Mouse (Mus musculus) kidney, adult 11 months (tissue): ENCODE results near the gene Tagln.

Source experiments
- DNase-seq: peaks from one replicate; pipeline ENCODE4 v3.0.0; 2022

Tagln gene

DNA sequence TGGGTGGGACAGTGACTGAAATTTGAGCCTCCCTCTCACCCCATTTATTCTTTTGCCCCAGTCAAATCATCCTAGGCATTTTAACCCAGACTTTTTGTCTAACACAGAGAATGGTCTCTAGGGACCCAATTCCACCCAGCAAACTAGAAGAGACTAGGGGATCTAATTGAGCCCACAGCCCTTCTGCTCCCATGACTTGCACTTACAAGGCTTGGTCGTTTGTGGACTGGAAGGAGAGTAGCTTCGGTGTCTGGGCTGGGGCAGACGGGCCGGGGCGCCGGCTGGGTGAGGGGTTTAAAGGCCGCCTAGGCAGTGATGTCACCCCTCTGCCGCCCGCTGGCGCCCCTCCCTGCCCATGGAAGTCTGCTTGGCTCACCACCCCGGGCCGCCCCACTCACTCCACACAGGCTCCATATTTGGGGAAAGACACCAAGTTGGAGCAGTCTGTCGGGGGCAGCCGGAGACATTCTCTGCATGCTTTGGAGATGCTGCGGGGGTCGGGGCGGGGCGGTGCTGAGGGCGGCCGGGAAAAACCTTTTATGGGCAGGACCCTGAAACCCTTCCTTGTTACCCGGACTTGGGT, at the start of gene Tagln:
Gene Tagln, minus strand, starts transcription at position 431 of the 583 bp plus-strand sequence.
- DNase-seq = no peak

DNA sequence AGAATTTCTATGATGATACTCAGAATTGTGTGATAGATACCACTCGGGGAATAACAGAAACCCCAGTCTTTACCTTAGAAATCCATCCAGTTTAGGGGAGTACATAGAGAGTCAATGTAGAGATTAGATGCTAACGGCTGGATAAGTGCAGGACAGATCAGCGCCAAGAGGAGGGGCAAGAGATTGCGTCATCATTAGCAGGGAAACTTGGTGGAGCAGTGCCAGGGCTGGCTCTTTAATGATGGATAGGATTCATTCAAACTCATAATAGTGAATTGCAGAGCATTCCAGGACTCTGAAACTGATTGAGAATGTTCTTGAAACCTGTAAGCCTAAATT, 49.3 kb upstream of the Tagln start:
- DNase-seq = peak; percentile 55

DNA sequence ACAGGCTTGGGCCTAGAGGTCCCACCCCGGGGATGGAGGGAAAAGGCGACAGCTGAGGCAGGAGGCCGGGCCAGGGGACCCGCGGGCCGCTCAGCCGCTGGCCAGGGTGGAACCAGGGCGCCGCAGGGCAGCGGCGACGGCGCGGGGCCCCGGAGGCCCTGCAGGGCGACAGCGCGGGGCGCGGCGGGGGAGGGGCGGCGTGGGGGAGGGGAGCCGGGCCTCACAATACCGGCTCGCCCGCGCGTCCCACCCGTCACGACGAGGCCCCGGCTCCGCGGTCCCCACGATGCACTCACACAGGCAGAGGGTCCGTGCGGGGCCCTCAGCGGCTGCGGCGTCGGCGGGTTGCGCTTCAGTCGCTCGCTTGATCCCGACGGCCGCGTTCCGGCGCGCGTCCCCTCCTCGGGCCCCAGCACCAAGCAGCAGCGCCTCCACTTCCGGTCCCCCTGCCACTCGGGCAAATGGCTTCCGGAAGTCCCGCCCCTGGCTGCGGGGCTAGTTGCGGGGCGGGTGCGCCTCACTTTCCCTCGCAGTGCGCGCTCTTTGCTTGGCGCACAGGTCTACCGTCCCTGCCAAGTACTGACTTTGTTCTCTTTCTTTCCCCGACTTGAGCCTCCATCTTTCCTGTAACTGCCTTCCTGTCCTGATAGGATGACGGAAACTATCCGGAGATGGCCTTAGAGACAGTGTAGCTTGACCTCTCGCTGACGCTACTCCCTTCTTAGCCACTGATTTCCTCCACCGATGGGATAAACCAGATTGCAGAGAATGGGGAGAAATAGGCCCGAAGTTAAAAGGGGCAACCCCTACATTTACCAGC, 48.8 kb upstream of the Tagln start:
- peak; percentile 78 for DNase-seq

DNA sequence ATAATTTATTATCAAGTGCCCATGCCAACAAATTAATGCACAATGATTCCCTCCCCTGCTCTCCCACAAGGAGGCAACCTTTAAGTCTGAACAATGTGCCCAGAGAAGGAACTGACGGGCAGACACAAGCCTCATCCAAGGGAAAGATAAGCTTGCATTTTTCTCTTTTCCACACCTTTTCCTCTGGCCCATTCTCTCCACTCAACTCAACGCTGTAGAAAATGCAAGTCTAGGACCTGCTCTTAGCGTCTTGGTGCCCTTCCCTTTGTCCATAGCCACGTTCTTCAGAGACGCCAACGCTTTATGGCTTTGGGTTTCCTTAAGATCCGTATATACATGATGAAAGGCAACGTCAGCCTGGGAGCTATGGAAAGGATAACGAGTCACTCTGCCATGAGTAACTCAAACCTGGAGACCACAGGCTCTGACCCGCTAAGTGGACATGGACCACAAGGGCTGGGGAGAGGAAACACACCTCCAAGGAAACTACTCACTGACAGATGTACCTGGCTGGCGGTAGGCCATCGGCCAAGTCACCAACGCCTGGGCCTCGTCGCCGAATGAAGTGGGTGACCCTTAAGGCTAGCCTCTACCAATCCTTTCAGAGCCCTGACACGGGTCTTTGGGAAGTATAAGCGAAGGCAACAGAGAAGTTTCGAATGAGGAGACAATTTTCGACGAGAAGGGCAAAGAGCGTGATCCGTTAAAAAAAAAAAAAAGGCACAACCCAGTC, 48.0 kb upstream of the Tagln start:
- DNase-seq = no peak

DNA sequence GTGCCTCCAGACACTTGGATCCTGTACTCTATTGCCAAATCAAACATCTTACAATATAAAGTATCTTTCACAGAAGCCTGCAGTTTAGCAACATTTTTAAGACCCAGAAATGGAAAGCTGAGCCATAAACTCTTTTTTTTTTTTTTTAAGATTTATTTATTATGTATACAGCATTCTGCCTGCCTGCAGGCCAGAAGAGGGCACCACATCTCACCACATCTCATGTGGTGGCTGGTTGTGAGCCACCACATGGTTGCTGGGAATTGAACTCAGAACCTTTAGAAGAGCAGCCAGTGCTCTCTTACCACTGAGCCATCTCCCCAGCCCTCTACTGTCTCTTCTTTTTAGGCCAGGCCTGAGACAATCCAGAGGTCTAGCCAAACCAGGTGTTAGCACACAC, 45.5 kb upstream of the Tagln start:
- no peak for DNase-seq

DNA sequence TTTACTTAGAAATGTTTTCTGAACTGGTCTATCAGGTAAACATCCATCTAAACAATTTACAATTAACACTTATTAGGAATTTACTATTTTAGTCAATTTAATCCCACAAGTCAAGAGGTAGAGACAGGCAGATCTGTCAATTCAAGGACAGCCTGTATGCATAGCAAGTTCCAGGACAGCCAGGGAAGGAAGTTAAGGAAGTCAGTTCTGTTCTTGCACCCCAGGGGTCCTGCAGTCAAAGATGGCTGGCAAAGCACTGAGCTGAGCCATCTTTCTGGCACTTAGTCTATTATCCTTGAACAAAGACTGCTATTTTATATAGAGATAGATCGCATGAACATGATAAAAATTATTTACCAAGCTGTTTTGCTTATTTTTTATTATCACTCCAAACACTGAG, 44.8 kb upstream of the Tagln start:
- no peak for DNase-seq

DNA sequence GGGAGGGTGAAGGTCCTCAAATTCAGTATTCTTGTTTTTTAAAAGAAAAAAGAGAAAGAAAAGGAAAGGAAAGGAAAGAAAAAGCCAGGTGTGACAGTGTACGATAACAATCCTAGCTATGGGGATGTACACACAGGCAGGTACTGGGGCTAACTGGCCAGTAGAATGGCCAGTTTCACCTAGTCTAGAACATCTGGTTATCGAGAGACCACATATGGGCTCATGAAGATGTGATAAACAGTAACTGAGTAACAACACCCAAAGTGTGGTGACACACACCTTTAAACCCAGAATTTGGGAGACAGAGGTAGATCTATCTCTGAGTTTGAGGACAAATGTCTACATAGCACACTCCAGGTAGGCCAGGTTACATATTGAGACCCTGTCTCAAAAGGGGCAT, 43.9 kb upstream of the Tagln start:
- no peak for DNase-seq

DNA sequence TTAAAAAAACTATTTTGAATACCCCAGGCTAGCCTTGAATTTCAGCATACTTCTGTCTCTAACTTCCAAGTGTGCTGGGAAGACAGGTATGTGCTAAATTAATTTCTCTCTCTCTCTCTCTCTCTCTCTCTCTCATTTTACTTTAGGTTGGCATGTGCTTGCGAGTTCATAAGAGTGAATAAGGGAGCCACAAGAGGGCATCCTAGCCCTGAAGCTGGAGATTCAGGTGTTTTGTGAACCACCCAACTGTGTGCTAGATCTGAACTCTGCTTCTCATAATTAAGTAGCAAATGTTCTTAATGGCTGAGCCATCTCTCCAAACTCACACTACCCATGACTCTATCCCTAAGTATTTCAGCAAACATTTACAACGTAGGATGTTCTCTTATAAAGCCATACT, 41.0 kb upstream of the Tagln start:
- no peak for DNase-seq

DNA sequence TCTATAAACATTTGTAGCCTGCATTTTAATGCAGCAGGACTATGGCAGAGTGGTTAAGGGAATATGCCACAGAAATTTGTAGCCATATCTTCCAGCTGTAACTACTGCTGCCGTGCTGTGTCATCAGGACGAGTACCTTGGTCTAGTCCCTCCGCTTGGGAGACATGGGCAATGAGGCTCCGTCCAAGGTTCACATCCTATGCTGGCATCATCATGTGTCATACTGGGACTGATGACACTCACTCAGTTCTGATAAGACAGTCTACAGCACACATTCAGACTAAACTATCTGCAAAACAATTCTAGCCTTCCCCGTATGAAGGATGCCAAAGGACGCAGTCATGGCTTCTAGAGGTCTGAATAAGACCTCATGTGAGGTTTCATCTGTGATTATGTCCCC, 27.7 kb upstream of the Tagln start:
- DNase-seq = no peak

DNA sequence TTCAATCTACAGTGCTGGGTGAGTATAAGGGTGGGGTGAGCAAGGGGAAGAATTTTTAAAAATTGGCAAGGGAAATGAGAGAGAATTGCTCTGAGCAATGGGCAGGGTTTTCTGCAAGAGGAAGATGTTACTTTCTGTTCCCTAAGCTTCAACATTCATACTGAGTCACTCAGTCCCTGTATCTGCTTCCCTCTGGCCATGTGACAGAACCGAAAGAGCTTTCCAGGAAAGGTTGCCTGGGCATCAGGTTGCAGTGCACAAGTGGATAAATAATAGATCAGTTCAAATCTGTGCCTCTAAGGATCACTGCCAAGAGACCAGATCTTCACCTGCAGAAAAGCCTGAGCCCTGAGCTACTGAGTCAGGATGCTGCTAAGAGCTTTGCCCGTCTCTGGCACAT, 26.0 kb upstream of the Tagln start:
- DNase-seq = no peak

DNA sequence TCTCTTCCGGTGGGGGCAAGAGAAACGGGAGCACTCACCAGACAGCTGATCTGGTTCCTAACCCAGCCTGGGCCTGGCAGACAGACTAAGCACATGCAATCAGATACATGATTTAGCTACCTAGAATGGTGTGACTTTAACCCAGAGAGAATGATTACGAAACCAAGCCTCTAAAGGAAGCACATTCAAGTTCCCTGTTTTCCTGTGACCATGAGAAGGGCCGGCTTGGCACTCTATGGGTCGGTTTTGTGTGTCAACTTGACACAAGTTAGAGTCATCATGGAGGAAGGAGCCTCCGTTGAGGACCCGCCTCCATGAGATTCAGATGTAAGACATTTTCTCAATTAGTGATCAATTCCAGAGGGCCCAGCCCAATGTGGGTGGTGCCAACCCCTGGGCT, 23.8 kb upstream of the Tagln start:
- DNase-seq = no peak

DNA sequence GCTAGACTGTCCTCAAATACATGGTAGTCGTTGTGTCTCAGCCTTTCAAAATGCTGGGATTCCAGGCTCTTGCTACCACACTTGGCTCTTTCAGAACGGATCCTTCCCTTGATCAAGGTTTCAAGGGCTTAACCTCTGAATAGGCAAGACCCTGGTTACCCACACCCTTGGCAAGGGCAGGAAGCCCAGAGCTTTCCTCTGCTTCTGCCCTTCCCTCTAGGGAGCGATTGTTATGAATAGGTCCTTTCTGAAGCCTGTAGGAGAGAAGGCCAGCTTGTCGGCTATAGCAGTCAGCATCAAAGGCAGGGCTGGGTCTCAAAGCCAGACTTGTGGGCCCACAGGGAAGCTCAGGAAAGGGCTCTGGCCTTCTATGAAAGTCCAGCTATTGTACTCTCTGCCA, 23.0 kb upstream of the Tagln start:
- no peak for DNase-seq

DNA sequence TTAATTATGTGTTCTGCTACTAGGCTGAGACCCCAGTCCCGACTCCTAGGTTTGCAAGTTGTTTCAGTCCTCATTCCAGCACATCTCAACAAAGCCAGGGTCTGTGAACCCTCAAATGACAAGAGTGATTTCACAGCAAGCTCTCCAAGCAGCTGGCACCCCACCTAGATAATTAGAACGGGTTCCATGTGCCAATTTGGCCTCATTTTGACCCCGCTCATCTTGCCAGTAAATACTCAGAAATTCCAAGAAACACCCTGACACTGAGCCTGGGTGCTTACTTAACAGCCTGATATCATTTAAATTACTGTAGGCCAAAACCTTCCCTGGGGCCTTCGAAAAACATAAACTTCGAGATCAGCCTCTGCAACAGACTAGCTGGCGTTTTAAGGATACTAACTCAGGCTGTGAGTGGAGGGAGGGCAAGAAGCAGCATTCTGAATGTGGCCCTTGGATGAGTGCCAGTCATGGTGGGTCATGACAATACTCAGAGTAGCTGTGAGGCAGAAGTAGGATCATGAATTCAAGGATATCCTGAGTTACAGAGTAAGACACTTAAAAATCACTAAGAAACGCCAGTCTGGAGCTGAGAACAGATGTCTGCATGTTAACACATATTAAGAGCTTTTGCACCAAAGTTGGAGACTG, 22.3 kb upstream of the Tagln start:
- no peak for DNase-seq

DNA sequence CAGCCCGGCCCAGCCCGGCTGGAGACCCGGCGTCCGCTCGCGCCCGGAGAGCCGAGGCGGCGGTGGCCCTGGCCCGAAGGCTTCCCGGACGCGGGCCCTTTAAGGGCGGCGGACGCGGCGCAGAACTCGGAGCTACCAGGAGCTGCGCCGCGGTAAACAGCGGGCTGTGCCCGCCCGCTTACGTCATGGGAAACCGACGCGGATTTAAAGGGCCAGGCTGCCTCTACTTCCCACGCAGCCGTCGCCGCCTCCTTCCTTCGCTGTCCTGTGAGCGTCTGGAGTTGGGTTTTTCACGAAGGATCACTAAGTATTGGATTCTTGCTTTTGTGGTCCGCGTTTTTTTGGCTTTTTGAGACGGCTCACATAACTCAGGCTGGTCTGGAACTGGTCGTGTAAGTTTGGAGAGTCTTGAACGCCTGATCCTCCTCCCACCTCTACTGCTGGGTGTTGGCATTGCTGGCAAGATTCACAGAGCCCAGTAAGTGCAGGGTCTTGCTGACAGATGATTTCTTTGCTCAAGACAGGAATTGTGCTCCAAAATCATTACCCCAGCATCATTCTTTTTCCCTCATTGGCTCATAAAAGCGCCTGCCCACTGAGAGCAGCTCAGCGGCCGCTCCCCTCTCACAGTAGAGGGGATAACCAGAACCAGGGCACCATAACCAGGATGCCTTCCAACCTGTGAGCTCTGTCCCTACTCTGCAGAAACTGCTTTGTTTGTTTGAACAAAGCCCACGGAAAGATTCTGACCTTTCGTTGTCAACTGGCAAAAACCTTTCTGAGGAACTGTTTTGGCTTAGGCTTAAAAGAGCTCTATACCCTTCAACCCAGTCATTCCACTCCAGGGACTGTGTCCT, 19.5 kb upstream of the Tagln start, which contains the start of gene Sidt2:
Gene Sidt2, minus strand, starts transcription at position 152 of the 857 bp plus-strand sequence.
- DNase-seq = peak; percentile 87

DNA sequence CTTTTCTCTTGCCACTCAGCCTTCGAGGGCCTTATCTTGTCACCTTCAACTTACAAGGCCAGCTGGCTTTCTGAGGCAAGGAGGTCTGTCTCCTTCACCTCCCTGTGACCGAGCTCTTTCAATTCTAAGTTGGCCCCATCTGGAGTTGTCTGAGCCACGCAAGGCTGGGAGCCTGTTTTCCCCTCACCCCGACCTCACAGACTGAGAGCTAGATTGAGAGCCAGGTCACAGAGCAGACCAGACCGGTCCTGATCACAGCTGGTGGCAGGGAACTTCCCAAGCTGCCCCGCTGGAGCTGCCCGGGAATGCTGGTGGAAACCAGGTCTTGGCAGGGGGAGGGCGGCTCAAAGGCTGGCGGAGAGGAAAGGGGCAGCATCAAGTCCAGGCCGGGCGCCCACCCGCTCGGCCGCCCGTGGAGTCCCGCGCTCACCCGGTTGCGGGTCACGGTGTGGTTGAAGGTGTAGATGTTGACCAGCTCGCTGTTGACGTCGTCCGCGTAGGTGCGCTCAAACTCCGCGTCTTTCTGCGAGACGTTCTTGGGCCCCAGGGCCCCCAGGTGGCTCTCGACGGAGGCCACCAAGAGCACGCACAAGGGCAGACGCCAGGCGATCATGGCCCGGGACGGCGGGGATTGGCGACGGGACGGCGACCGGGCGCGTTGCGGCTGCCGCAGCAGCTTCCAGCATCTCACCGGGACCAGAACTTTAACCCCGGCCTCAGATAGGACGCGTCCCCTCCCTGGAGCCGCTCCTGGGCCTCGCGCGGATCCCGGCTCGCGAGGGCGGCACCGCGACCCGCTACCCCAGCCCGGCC, 18.6 kb upstream of the Tagln start:
- DNase-seq = peak; percentile 70

DNA sequence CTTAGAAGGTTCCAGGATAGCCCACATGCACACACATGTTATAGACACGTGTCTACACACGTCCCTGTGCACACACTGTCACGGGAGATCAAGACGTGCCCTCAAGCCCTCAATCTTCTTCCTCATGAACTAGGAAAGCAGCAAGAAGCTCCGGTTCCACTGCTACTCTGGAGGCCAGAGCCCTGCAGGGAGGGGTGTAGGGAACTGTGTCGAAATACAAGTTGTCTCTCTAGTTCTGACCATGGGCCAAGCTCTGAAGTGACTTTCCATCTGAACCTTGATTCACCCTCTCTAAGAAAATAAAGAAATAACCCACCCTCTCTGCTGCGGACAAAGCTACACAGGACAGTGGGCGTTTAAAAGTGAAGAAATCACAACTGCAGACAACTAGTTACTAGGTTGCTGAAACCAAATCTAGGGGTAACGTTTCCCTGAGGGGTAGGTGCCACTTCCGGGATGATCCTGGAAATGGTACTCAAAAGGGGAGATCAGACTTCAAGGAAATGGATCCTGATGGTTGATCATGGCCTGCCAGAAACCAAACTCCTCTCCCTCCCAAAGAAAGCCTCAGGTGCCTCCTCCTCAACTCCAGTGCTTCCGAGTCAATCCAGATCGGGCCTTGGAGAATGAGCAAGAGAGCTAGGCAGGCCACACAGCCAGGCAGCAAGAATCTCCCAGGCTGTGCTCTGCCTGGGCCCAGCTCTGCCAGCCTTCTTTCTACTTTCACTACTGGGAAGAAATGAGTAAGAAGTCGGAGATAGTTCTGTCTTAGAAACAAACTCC, 17.8 kb upstream of the Tagln start:
- DNase-seq = no peak

DNA sequence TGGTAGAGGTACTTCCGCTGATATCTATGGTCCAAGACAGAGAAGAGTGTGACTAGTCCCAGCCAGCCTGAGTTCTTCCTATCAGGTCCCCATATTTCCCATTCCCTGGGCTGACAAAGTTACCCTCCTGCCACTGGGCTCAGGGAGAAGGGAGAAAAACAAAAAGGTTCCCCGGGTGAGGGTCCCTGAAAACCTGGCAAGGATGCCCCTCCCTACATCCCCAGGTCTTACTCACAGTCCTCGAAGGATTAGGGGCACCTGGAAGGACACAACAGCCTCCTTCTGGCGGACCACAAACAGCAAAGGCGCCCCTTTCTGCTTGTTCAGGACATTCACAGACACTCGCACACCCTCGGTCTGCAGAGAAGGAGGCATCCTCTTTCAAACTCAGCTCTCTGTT, 17.0 kb upstream of the Tagln start:
- no peak for DNase-seq

DNA sequence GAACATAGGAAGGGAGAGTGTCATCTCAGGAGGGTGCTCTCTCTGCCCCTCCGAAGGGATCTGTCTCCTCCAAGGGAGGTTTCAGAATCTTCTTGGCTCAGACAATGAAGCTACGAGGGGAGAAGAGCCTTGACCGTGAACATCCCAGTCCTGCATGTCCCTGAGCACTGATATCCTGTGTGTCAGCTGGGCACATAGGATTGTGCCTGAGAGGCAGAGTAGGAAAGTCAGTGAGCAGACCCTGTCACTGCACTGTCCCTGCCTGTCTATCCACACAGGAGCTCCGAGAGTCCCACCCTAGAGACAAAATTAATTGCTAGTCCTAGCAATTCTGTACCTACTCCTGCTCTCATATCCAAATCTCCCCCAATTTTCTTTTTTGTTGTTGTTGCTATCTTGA, 16.2 kb upstream of the Tagln start:
- no peak for DNase-seq

DNA sequence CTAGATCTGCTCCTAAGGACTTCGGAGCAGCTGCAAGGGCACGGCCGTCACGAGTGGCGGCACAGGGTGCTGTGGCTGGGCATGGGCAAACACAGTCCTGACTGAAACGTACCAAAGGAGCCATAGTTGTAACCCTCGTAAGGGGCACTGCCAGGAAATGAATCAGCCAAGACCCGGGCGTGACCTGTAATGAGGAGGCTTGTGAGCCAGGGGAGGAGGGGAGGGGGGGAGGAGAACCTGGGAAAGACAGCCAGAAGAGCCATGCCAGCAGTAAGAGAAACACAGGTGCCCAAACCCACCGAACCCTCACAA, 11.0 kb upstream of the Tagln start:
- no peak for DNase-seq

DNA sequence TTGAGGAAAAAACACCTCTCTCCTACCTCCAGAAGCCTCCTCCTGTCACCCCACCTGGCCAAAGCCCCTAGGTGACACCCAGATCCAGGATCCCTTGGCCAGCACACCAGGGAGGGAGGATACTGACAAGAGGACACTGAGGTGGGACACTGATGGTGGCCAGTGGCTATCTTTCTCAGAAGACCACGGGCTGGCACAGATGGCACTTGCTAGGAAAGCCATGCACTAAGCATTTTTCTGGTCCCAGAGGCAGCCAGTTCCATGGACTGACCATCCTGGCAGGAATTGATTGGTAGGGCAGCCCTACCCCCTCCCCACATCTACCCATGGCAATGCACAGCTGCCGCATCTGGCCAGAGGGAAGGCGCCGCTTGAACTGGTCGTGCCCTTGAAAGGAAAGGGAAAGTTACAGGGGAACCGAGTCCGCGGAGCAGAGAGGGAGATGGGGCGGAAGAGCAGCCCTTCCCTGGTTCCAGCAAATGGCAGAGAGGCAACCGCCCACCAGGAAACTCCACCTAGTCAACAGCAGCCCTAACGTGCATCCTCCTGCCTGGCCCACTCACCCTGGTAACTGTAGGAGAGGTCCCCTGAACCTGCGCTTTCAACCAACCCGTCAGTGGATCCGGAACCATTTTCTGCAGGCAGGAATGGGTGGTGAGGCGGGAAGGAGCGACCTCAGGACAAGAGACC, 10.5 kb upstream of the Tagln start:
- no peak for DNase-seq

DNA sequence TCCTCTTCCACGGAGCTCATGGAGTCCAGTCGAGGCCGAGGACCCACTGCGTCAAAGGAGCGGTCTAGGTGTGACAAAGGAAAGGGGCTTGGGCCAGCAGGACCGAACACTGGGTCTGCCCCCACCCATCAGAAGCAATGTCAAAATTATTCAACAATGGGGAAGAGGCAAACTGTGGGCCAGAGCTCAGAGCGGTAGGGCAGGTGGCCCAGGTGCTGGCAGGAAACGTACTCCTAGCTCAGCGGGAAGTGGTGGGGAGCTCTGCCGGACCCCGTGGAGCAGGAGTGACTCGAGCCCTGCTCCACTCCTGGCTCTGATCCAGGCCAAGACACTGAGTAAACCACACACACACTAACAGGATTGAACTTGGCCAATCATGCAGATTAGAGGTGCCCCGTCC, 9.9 kb upstream of the Tagln start:
- DNase-seq = no peak
